26 mouse cellular contexts compared by ENCODE assay signal in the genomic region with DNA sequence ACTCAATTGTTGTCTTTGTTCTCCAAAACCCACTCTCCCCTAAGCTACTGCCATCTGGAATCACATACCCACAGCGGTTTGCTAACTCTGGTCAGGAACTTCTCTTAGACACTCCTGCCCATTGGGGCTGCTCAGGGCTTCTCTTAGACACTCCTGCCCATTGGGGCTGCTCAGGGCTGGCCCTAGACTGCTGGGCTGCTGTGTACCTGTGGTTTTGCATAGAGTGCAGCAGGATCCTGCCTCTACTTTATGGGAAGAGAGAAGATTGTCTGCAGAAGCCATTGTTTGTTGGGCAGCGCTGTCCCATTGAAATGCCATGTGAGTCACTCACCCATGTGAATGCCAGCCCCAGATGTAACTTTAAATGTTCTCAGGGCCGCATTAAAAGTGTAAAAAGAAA.
"Had no signal": no experiment of that assay in that cellular context is flagged by ENCODE, and none has a peak within 500 bp of the region (broad histone marks: within the 10 kb centered on the region; RNA-seq: fewer than 3 reads in every experiment).

No protein-coding gene starts in this region.

- H3K27ac ChIP-seq: gastrocnemius, adult 2 months; heart, embryonic 10.5 days; hindbrain, embryonic 10.5 days; hindbrain, embryonic 12.5 days; hindbrain, embryonic 14.5 days; intestine, embryonic 15.5 days; kidney, postnatal 0 days; layer of hippocampus, adult 2 months; left cerebral cortex, adult 2 months; limb, embryonic 10.5 days; limb, embryonic 12.5 days; liver, embryonic 13.5 days had no signal

- H3K4me2 ChIP-seq: heart, embryonic 12.5 days; hindbrain, embryonic 12.5 days; hindbrain, embryonic 14.5 days; intestine, embryonic 15.5 days; limb, embryonic 12.5 days; liver, embryonic 11.5 days; liver, embryonic 13.5 days had no signal

- ATAC-seq: hindbrain, embryonic 16.5 days; inflammation-experienced regulatory T-cells, adult 6 months; intestine, embryonic 15.5 days; intestine, postnatal 0 days had no signal

- H3K9me3 ChIP-seq: heart, embryonic 10.5 days; heart, embryonic 12.5 days; hindbrain, embryonic 10.5 days; hindbrain, embryonic 12.5 days; intestine, embryonic 15.5 days; limb, embryonic 10.5 days; limb, embryonic 12.5 days; liver, embryonic 13.5 days had no signal

- H3K27me3 ChIP-seq: heart, embryonic 12.5 days; hindbrain, embryonic 12.5 days; intestine, embryonic 15.5 days; limb, embryonic 12.5 days; liver, embryonic 13.5 days had no signal

- H3K4me3 ChIP-seq: gastrocnemius, adult 2 months; heart, embryonic 10.5 days; heart, embryonic 12.5 days; hindbrain, embryonic 10.5 days; hindbrain, embryonic 12.5 days; intestine, embryonic 15.5 days; layer of hippocampus, adult 2 months; left cerebral cortex, adult 2 months; limb, embryonic 10.5 days; limb, embryonic 12.5 days; liver, embryonic 13.5 days had no signal

- H3K9ac ChIP-seq: heart, embryonic 12.5 days; hindbrain, embryonic 12.5 days; hindbrain, embryonic 14.5 days; intestine, embryonic 15.5 days; limb, embryonic 12.5 days; liver, embryonic 13.5 days had no signal

- H3K36me3 ChIP-seq: heart, embryonic 10.5 days; heart, embryonic 12.5 days; hindbrain, embryonic 12.5 days; intestine, embryonic 15.5 days had no signal

- DNase-seq: gastrocnemius, adult 2 months; gastrocnemius, postnatal 10 days; gastrocnemius, postnatal 25 days; heart, postnatal 14 days; heart, postnatal 4 days; kidney, adult 18-20 months; kidney, adult 8-10 months; kidney, postnatal 14 days; kidney, postnatal 4 days; liver; liver, embryonic 13.5 days had no signal
